Mouse (Mus musculus): ENCODE measurements around the gene Dhcr24. TPM values are rescaled to one million over a fixed set of nuclear protein-coding genes. Genes with fewer than 3 reads are reported as not detected.

The Dhcr24 gene
- total RNA-seq, 4 experiments from 2014 or later = 1.2 to 2.5 (median 1.8) TPM

DNA sequence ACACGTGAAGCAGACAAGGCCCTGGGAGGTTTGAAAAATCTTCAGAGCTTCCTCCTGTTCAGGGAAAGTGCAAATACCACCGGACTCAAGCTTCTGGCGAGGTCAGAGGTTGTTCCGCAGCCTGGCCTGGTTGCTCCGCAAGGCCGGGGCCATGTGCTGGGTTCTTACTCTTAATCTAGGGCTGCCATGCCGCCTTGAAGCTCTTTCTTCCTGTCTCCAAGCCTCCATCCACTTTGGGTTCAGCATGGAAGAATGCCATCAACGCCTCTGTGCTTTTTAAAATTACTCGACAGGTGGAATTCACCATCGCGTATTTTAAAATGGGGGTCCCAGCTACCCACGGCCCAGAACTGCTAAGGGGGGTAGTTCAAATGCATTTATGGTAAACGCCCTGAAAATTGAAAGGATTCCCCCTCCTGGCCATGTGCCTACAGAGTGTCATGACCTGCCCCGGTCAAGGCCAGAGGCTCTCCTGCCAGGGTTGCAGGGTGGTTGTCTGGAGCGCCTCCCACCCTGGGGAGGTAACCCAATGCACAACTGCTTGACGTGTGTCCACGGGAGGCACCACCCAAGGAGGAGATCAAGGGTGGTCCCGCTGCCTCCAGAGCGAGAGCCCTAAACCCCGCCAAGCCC lies 509 bp upstream of the Dhcr24 start:
- DNase-seq (ENCODE audit: low spot score in 2 of 2) = no peak

DNA sequence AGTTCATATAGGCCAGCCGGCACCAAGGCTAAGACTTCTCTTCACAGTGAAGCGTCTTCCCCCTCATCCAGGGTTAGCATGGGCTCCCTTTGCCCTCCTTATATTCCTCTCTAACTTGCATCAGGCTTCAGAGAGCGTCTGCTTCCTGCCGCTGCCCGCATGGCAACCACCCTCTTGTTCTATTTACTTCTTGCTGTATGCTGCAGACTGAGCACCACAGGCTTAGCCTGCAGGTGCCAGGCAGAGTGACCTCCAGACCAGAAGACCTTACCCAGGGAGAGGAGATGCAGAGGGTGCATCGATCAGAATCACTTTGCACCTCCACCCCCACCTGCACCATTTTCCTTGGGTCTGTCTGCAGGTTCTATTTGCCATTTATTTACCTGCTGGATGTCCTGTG lies 1.2 kb downstream of the Dhcr24 start:
- DNase-seq (ENCODE audit: low spot score in 2 of 2) = no peak

DNA sequence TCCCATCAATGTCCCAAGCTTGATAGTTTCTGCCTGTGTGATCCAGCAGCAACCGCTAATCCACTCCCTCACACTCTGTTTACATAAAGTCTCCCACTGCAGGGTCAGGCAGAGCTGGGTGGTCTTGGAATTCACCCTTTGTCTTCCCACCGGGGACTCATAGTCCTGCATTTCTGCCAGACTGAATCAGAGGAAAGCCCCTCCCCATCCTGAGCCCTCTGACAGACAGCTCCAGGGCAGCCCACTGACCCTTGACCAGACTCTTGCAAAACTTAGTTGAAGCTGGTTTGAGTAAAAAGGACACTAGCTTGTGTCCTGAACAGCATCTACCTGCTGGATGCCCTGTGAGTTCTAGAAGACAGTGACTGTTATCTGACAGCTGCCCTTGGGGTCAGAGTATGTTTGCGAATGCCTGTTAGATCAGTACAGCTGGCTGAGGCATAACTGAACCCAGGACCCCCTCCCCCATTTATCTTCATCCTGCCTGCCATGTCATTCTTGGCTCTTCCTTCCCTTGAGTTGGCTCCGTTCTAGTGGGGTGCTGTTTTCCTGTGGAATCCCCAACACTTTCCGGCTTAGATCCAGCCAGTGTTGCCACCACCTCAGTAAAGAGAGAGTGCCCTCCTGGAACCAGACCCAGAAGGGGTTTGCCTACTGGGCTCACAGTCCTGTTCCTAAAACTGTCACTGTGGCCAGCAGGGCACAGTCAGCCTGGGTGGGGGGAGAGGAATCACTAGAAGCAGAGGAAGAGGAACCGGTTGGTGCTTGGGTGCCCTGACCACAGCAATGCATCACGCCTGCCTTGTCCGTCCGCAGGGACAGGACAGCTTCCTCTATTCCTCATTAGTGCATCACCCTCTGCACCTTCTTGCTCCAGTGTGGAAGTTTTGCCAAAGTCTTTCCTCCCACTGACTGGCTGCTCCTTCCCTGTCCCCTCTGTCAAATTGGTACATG lies 2.3 kb downstream of the Dhcr24 start:
- DNase-seq (ENCODE audit: low spot score in 2 of 2) = no peak

DNA sequence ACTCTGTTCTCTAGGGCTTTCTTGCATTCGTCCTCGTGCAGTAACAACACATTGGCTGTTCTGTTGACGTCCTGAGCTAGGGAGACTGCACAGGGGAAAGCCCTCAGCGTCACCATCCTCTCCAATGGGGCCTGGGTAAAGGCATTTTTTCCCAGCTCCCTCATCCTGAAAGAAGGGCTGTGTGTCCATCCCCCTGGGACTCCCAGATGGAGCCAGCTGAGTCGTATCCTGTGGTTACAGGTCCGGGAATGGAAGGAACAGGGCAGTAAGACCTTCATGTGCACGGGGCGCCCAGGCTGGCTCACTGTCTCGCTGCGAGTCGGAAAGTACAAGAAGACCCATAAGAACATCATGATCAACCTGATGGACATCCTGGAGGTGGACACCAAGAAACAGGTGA lies 3.3 kb downstream of the Dhcr24 start:
- DNase-seq (ENCODE audit: low spot score in 2 of 2) = no peak

DNA sequence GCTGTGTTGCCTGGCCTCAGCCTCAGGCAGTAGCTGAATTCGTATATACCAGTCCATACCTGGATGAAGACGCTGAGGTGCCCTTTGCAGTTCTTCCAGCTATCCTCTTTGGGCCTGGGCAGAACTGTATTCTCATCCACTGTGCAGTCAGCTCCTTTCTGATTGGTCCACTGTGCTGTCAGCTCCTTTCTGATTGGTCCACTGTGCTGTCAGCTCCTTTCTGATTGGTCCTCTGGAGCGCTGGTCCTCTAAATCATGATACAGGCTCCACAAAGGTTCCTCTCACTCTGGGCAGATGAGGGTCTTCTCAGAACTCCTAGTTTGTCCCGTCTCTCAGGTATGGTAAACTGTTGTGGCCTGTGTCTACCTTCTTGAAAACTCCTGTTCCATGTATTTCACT lies 8.8 kb downstream of the Dhcr24 start:
- no peak for DNase-seq (ENCODE audit: low spot score in 2 of 2)

DNA sequence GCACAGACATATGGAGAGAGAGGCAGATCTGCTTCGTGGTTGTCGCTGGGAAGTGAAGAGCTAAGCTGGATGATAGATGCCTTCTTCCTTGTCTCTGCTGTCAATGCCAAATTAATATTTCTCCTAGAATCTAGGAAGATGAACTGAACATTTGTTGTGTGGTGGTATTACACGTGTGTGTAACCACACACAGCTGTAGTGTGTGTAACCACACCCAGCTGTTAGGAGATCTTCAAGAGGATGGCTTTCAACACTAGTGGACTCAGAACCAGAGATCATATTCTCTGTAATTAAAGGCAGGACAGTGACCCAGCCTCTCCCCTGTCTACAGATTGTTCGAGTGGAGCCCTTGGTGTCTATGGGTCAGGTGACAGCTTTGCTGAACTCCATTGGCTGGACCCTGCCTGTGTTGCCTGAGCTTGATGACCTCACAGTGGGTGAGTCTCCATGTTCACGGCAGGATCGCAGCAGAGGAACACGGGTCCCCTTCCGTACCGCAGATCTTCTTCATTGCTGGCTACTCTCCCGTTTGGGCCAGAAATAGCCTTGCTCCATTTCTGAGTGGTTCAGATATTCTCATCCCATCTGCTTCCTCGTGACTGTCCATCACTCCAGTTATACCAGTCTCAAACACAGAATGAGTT lies 10.4 kb downstream of the Dhcr24 start:
- DNase-seq (ENCODE audit: low spot score in 2 of 2) = no peak

DNA sequence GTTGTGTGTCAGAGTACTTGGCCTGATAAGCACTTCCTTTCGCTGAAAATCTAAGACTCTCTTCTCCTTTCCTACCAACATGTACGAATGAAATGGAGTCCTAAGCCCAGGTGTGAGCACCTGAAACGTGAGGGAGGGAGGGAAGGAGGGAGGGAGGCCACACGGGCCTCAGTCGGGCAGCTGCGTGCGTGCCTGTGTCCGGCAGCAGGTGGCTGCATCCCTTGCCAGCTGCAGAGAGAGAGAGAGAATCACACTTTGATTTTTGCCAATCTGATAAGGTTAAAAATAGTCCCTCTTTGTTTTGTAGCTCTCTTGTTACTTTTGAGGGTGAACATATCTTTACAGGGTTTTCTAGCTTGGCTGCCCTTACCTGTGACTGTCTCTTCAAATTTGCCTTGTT lies 14.2 kb downstream of the Dhcr24 start:
- DNase-seq (ENCODE audit: low spot score in 2 of 2) = no peak

DNA sequence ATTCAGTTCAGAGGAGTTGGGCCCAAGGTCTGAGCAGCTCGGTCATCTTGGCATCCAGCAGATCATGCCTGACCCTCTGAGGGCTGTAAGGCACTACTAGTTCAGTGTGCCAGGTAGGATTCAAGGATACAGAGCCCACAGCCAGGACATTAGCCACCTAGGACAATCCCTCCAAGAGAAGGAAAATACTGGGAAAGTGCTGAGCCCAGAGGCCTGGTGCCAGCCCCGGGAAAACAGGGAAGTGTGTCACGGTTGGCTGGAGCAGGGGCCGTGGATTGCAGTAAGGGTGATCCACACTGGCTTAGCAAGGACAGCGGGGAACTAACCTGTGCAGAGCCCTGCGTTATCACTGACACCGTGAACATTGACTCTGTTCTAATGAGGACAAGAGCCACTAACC lies 16.7 kb downstream of the Dhcr24 start:
- no peak for DNase-seq (ENCODE audit: low spot score in 2 of 2)

DNA sequence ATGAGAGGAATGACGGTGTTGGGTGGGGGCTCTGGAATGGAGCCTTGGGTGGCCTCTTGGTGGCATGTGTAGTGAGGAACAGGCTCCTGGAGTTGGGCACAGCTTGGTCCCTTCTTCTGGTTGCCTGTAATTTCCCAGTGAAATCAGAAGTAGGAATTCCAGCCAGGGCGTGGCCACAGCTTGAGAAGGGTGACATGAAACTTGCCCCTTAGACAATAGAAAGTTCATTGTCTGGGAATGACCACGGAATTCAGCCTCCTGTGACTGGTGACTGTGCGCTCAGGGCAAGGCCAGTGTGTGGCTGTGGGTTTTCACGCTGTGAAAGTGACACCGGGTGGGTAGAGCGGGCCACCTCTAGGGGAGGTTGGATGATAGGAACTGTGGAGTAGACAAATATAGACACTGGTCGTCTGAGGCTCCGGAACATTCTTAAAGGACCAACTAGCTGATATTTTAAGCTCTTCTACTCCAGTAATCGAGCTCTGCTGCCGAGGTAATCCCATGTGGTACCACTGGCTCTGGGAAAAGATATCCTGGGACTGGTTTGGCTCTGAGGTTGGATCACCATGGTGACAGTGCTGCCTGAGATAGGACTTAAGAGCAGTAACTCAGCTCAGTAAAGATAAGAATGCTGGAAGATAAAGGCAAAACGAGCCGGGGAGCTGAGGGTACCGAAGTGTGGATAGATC lies 20.5 kb downstream of the Dhcr24 start:
- peak; percentile 10 to 18 for DNase-seq (ENCODE audit: low spot score in 2 of 2)

DNA sequence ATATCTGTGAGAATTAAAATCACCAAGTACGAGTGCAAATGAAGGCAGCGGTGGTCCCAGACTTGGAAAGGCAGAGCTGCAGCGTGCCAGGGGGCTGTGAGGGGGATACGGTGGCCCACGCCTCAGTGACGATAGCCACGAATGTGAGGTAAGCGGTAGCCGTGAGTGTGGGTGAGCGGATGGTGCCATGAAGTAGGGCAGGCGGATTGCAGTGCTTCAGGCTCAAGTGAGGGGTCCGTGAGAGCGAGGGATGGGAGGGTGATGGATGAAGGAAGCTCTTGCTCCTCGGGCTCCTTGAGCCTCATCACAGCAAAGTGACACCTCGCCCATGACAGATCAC lies 21.0 kb downstream of the Dhcr24 start:
- no peak for DNase-seq (ENCODE audit: low spot score in 2 of 2)

DNA sequence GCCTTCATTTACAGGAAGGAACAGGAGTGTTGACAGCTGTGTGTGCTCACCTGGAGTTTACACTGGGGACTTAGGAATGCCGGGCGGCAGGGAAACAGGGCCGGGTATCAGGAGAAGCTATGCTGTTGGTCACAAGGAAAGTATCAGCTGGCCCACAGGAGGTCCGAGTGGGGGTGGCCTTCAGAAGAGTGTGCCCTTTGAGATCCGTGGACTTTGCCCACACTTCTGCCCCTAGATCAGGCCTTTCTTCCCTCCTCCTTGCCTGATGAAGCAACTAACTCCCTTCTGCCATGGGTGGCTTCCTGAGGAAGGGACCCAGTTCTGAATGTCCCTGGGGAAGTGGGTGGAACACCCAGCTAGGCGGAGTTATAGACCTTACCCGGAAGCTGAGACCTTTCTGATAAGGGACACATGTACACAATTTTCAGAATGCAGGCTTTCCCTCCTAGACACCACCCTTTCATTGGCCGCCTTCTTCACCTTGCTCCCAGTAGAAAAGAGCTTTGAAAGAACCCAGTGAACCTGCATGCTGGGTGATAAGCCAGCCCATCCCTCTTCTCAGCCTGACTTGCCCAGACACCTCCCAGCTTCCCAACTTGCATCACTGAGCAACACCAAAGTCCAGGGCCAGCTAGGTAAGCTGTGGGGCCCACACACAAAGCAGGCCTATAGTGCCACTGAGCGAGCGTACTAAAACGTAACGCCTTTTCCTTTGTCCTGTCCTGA lies 21.8 kb downstream of the Dhcr24 start:
- no peak for DNase-seq (ENCODE audit: low spot score in 2 of 2)

DNA sequence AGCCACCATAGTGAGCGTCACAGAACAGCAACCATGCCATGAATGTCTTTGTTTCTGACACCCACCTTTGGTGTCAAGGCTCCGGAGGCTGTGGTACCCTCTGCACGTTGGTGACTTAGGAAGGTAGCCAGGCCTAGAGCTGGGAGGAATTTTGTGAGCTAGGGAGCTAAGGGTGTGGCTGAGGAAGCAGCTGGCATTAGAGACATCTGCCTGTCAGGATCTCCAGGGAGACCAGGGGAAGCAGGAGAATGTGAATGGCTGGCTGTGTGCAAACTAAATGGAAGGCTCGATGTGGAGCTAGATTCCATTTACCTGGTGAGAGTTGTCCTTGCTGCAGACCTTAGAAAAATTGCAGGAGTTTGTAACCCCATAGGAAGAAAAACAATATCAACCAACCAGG lies 23.8 kb downstream of the Dhcr24 start:
- no peak for DNase-seq (ENCODE audit: low spot score in 2 of 2)

DNA sequence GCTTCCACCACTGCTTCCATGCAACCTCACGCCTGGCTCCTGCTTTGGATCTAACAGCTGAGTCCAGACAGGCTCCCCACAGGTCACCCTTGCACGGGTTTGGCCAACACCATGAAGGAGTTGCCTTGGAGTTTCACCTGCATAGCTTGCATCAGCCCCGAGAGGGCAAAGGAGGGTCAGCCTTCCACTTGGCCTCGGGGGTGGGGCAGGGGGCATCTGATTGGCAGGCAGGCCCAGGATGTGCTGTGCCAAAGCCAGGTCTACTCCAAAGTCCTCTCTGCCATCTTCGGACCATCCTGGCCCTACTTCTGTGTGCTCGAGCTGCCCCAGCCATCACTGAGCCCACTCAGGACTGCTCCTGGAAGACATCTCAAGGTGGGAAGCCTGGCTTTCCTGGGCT lies 26.2 kb downstream of the Dhcr24 start:
- DNase-seq (ENCODE audit: low spot score in 2 of 2) = no peak

DNA sequence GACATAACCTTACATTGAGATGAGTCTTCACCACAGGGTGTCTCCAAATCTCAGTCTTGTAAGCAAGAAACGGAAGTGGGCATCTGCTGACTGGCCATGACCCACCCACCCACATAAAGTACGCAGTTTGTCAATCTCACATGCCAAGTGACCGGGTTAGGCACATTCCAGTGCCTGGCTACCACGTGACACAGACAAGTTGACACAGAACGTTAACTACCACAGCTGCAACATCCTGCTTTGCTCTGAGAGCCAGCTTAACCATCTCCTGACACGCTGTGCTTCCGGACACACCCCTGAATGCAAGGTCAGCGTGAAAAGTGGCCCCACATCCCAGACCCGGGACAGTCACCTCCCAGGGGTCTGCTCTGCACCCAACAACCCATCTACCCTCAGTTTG lies 29.3 kb downstream of the Dhcr24 start:
- no peak for DNase-seq (ENCODE audit: low spot score in 2 of 2)

DNA sequence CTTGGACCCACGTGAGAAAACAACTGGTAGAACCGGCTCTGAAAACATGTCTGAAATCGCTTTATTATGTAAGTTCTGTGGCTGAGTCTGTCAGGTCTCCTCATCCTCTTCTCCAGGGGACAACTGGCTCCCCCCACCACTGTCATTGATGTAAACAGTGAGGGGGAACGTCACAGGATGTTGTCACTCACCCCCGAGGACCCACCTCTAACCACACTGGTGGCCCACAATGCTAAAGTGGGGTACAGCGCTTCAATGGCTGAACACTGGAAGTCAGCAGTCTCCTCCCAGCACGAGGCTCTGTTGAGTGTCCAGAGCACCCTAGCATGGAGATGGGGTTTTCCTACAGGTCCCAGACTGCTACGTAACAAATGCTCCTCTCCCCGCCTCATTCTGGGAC lies 30.0 kb downstream of the Dhcr24 start:
- DNase-seq (ENCODE audit: low spot score in 2 of 2) = no peak

DNA sequence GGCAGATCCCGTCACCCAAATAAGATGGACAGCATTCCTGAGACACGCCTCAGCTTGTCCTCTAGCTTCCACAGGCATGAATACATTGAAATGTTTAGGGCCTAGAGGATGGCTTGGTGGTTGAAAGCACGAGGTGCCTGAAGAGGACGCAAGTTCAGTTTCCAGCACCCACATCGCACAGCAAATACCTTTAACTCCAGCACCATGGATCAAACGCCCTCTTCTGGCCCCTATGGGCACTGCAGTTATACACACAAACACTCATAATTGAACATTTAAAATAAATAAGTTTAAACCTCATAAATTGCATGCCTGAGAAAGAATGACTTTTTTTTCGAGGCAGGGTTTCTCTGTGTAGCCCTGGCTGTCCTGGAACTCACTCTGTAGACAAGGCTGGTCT lies 32.8 kb downstream of the Dhcr24 start:
- no peak for DNase-seq (ENCODE audit: low spot score in 2 of 2)

DNA sequence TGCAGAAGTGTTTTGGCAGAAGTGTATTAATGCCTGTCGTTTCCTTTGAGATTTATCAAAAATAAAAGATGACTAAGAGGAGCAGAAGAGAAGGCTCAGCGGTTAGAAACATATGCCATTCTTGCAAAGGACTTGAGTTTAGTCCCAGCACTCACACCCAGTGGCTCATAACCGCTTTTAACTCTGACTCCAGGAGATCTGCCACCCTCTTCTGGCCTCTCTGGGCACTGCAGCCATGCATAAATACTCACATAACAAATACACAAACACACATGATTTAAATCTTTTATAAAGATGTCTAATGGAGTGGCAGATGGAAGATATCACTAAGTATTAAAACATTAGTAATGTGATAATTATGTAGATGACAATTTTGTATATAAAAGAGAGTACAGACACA lies 35.4 kb downstream of the Dhcr24 start:
- no peak for DNase-seq (ENCODE audit: low spot score in 2 of 2)

DNA sequence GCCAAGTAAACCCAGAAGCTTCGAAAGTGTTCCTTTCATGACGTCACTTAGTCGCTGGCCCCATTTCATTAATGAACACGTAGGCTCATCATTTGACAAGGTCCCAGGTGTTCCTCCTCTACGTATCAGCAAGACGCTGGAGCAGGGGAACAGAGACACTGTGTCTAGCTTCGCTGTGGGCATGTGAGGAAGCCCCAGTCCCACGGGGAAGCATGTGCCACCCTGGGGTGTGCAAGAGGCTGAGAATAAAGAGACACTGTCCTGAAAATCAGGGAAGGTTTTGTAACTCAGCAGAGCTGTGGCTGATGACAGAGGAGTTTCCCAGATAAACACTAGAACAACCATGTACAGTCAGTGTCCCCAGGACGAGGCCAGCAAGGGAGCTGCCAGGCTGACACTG lies 36.2 kb downstream of the Dhcr24 start:
- no peak for DNase-seq (ENCODE audit: low spot score in 2 of 2)

DNA sequence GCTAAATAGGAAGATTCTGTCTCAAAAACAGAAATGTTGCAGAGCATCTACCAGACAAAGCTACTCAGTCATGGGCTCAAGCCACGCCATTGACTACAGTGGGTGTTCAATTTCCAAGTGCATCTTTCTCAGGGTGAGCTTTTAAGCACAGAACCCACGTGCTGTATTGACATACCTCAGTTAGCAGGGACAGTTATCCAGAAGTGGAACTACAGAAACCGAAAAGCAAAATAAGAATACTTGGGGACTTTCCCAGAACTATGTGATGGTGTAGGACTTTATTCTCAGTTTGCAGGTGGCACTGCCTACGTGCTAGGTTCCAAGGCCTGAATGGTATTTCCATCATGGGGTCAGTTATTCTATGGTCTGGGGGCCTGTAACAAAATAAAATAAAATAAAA lies 36.9 kb downstream of the Dhcr24 start:
- DNase-seq (ENCODE audit: low spot score in 2 of 2) = no peak

DNA sequence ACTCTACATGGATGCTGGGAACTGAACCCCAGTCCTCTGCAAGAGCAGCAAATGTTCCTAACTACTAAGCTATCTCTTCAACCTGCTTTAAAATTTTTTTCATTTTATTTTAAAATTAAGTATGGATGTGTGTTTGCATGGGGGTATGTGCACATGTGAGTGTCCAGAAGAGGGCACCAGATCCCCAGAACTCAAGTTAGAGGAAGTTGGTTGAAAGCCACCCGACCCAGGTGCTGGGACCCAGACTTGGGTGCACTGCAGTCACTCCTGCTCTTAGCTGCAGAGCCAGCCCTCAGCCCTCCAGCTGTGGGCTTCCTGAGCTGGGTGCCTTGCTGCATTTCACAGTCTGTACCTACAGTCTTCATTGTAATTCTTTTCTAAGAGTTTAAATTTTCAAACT lies 38.6 kb downstream of the Dhcr24 start:
- DNase-seq (ENCODE audit: low spot score in 2 of 2) = no peak

DNA sequence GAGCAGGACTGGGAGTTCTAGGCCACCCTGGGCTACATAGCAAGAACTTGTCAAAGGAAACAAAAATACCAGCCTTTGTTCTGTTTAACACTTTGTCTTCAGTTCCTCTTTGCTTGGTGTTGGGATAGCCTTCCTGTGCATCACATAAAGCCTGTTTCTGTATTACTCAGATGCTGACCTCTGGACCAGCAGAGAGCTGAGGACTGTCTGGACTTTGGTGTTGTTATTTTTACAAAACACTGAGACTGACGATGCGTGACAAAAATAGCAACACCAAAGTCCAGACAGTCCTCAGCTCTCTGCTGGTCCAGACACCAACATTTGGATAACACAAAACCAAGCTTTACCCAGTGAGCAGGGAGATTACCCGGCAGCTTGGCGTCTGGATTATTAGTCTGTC lies 39.9 kb downstream of the Dhcr24 start:
- DNase-seq (ENCODE audit: low spot score in 2 of 2) = no peak

Data from gastrocnemius, adult 8-10 months (tissue).